Mouse (Mus musculus) pancreas, adult 10 weeks (tissue): ENCODE results near the gene Cuedc1. TPM values are rescaled to one million over a fixed set of nuclear protein-coding genes. Genes with fewer than 3 reads are reported as not detected.

Source experiments
- polyA plus RNA-seq: library from polyadenylated mRNA; stranded (reverse); fragments of 350-450 nt; fragmentation: Illumina TruSeq; extraction: RNeasy Lipid Tissue Mini Kit (QIAGEN cat#74804); gene quantifications from one replicate; pipeline ENCODE4 v1.2.3, GENCODE M21; 2015; ENCODE audit warnings: low read depth, low replicate concordance; ENCODE audit not compliant: insufficient read depth

Cuedc1 gene
- polyA plus RNA-seq, result 15.8 TPM

DNA sequence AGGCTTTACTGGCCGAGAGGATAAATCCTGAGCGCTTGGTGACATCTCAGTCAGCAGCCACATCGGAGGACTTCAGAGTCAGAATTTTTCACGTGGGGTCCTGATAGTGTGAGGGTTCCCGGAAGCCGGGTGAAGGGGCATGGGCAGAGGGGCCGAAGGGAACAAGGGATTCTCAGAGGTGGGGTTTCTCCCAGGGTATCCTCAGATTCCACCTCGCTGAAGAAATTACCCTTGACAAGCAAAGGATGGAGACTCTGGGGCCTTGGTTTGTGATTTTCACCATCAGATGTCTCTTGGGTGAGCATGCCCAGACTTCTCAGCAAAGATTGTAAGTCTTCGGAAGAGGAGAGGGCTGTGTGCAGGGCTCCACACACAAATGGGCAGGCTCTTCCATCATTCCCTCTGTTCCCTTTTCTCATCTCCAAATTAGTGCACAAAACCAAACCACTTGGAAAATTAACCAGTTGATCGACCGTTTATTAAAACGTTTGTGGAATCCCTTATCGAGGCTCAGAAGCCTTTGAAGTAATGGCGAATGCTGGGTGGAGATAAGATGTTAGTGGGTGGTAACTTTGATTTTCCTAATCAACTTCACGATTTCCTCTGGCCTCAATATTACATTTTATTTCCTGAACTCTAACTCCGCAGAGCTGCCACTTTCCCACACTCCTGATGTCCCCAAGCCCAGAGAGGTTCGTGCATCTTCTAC lies at the start of gene Cuedc1:
Cuedc1 (plus strand) TSS at position 38 of the 709 bp plus-strand sequence.

GRCm38 (mm10) chr11:88067586-88068410 lies 30.1 kb upstream of the Cuedc1 start, which contains the start of gene Vezf1:
Vezf1 (plus strand) TSS chr11:88068279.

DNA sequence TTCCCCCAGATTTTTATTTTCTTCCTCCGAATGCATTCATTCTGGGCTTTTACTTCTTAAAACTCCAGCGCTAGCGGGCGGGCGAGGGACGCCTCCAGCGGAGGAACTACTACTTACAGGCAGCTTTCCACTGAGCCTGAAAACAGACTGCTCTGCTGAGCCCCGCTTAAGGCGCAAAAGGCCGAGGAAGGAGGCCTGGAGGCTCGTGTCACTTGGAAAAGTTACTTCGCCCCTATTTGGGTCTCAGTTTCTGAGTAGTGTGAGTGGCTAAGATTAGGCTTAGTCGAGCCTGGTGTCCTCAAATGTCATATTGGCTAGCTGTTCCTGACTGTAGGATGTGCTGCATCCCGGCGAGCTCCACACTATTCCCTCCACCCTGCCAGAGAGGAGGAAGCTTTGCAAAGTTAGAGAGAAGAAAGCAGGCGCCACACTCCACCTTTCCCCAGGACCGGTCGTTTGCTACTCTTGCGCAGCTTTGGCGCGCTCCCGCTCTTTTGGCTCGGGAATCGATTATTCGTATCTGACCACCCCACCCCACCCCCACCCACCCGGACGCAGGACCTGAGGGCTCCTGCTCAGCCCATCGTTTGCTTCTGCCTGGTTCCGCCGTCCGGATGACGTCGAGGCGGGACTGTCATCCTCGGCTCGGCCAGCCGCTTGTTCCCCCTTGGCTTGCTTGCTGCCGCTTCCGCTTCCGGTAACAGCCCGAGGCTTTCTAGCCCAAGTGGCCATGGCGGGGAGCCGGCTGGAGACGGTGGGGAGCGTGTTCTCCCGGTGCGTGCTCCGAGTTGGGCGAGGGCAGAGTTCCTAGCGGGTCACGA lies 106.1 kb downstream of the Cuedc1 start, which contains the start of gene Mrps23:
Mrps23 (plus strand) TSS at position 677 of the 821 bp plus-strand sequence.

Other genes with a start within 250 kb of the Cuedc1 start
- 2.3 TPM for gene Mks1, start 244.8 kb upstream of the Cuedc1 start, polyA plus RNA-seq
- gene Epx, start 222.5 kb upstream of the Cuedc1 start, polyA plus RNA-seq, result not detected
- gene Olfr462, start 205.8 kb upstream of the Cuedc1 start, polyA plus RNA-seq, result not detected
- not detected for gene Olfr463, start 200.7 kb upstream of the Cuedc1 start, polyA plus RNA-seq
- not detected for gene Olfr464, start 177.1 kb upstream of the Cuedc1 start, polyA plus RNA-seq
- 32.0 TPM for gene Dynll2, start 110.5 kb upstream of the Cuedc1 start, polyA plus RNA-seq
- gene Srsf1, start 50.7 kb upstream of the Cuedc1 start, polyA plus RNA-seq, result 39.8 TPM
- gene Vezf1, start 29.8 kb upstream of the Cuedc1 start, polyA plus RNA-seq, result 9.6 TPM
- 12.5 TPM for gene Mrps23, start 106.3 kb downstream of the Cuedc1 start, polyA plus RNA-seq
- not detected for gene Ccdc182, start 196.0 kb downstream of the Cuedc1 start, polyA plus RNA-seq